Mouse (Mus musculus) adrenal gland (tissue): ENCODE measurements around the gene Ryr1.
"Not testable (repeated sequence)": the region's sequence is repeated elsewhere in the genome, so short reads cannot be mapped to it uniquely, and the experiment has no call there.

Source experiments
- intact Hi-C: fragments of 180-260 bp; cut with DNase I; formaldehyde crosslinking; loops from one replicate; pipeline ENCODE4 v1.15.1; 2025

The Ryr1 gene

GRCm38 (mm10) chr7:29146625-29147367 lies 21.8 kb upstream of the Ryr1 start:
- intact Hi-C loops, result no loop called here

DNA sequence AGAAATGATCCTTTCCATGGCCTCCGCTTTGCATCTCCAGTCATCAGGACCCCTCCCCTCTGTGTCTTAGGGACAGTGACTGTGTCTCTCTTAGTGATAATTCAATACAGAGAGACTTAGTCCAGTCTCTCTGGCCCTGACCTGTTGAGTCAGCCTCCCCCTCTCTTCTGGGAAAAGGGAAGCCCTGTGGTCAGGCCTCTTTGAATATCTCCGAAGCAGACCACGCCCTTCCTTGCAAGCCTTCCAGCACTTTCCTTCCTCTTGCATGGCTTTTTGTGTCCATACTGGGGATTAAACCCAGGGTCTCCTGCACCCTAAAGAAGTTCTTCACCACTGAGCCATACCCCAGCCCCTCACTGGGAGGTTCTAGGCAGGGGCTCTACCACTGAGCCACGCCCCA lies 19.0 kb upstream of the Ryr1 start:
- intact Hi-C loops, result no loop called here

DNA sequence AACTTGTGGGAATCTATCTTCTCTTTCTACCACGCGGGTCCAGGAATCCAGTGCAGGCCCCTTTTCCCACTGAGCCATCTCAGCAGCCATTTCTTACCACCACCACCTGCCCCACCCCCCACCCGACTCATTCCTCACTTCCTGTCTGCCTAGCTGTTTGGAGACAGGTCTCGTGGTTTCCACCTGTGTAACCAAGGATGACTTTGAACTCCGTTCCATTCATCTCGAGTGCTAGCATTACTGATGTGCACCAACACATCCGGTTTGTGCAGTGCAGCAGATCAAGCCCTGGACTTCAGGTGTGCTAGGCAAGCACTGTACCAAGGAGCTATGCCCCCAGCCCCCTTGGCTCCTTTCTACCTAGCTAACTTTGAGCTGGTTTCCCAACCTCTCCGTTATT lies 16.4 kb upstream of the Ryr1 start:
- intact Hi-C loops, result no loop called here

GRCm38 (mm10) chr7:29139237-29139636 lies 14.3 kb upstream of the Ryr1 start:
- intact Hi-C loops, result not testable (repeated sequence)

- intact Hi-C loops, result no loop called here
These were observed 12.4 kb upstream of the Ryr1 start for GRCm38 (mm10) chr7:29137429-29137828.

GRCm38 (mm10) chr7:29134693-29135386 lies 9.9 kb upstream of the Ryr1 start, which contains the start of gene Rasgrp4:
TSS of gene Rasgrp4 (plus strand) at chr7:29134851.
- intact Hi-C loops, result no loop called here

- intact Hi-C loops, result no loop called here
These were observed 9.3 kb upstream of the Ryr1 start for GRCm38 (mm10) chr7:29134230-29134629.

- intact Hi-C loops, result loop anchor here (5.0 kb wide), 3 partner anchors 39 to 169 kb away; no protein-coding TSS in a partner anchor
These were observed 3.7 kb upstream of the Ryr1 start for GRCm38 (mm10) chr7:29128725-29129124.

- intact Hi-C loops, result loop anchor here (5.0 kb wide), 3 partner anchors 41 to 171 kb away; no protein-coding TSS in a partner anchor
These were observed 1.4 kb upstream of the Ryr1 start for GRCm38 (mm10) chr7:29126173-29126915.

DNA sequence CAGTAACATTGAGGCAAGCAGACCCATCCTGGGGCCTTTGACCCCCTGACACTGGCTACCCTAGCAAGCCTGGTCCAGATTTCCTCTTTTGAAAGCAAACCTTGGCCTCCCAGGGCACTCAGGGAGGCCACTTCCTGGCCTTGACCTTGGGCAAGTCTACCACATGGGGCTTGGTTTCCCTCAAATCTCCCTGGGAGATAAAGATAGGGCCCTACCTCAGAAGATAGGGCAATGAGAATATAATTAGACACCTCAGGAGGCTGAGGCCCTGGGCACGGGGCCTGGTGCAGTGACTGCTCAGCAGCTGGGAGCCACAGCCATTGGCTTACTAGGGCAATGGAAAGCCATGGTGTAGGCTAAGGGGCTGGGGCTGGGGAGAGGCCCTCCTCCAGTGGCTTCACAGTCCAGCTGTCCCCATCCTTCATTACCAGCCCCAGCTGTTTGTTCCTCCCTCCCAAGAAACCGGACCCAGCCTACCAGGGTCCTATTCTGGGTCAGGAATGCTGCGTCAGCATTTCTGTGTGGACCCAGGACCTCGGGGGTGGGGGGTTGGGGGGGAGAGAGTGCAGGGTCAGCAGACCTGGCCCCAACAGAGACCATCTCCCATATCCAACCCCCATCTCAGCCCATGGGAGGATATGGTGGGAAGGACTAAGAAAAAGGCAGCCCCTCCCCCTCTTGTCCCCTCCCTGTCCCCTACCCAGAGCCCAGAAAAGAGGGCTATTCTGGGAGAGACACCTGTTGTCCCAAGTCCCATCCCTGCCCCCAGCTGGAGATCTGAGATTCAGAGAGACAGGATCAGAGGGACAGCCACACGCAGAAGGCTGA lies 1.2 kb downstream of the Ryr1 start:
- intact Hi-C loops, result no loop called here

DNA sequence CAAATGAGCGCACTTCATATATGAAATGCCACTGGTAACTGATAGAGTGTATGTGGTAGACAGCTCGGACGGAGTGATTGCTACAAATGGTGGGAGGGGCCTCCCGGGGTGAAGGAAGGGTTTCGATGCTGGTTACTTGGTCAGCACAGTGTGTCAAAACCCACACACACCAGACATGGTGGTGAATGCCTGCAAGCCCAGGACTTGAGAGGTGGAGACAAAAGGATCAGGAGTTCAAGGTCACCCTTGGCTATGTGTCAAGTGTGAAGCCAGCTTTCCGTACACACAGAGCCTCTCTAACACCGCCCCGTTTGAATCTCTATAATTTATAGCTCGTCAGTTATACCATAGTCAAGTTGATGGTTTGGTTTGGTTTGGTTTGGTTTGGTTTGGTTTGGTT lies 2.2 kb downstream of the Ryr1 start:
- intact Hi-C loops, result no loop called here

DNA sequence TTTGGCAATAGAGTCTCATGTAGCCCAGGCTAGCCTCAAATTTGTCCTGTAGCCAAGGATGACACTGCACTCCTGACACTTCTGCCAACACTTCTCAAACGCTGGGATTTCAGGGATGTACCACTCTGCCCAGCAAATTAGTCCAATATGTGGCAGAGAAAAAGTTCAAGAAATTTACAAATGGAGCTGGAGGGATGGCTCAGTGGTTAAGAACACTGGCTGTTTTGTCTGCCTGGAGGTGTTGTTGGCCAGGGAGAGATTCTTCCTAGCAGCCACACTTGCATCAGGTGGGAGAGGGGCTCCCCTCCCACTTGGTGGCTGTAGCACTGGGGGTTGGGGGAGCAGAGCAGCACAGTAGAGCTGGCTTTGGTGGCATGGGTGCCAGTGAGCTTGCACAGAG lies 5.5 kb downstream of the Ryr1 start:
- intact Hi-C loops, result no loop called here

GRCm38 (mm10) chr7:29118142-29118851 lies 6.7 kb downstream of the Ryr1 start:
- intact Hi-C loops, result no loop called here

- intact Hi-C loops, result no loop called here
These were observed 15.7 kb downstream of the Ryr1 start for GRCm38 (mm10) chr7:29108992-29109955.

DNA sequence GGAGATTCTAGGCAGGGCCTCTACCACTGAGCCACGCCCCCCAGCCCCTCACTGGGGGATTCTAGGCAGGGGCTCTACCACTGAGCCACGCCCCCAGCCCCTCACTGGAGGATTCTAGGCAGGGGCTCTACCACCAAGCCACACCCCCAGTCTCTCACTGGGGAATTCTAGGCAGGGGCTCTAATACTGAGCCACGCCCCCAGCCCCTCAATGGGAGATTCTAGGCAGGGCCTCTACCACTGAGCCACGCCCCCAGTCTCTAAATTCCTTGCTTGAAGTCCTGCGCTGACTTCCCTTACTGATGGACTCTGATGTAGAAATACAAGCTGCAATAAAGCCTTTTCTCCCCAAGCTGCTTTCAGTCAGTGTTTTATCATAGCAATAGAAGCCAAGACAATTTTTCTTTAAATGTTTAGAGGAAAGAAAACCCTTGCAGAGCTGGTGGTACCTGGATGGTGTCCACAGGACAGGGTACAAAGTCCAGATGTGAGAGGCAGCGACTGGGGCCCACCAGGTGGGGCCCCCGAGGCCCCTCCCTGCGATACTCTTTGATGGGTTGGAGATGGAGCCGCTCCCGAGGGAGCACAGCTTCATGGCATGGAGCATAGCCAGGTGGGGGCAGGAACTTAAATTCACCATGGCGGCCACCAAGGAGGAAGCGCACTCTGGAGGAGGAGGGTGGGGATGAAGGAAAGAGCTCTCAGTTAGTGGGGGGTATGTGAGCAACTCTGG lies 23.5 kb downstream of the Ryr1 start:
- intact Hi-C loops, result no loop called here

DNA sequence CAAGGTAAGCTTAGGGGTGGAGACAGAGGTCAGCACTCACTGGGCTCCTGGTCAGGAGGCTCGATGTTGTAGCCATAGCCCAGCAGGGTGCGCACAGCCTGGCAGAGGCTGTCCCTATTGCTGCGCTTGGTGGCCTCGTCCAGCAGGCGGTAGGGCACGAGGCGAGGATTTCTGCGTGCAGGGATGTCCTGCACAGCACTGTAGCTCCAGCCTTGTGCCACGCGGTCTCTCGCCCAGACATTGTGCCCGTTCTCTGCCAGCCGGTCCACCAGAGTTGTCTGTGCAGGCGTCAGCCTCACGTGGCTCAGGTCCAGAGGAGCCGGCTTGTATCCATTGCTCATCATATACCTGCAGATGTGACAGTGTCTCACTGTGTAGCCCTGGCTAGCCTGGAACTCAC lies 27.8 kb downstream of the Ryr1 start:
- intact Hi-C loops, result no loop called here

GRCm38 (mm10) chr7:29088817-29089216 lies 36.2 kb downstream of the Ryr1 start:
- intact Hi-C loops, result no loop called here

- intact Hi-C loops, result no loop called here
These were observed 38.1 kb downstream of the Ryr1 start for GRCm38 (mm10) chr7:29086902-29087301.

DNA sequence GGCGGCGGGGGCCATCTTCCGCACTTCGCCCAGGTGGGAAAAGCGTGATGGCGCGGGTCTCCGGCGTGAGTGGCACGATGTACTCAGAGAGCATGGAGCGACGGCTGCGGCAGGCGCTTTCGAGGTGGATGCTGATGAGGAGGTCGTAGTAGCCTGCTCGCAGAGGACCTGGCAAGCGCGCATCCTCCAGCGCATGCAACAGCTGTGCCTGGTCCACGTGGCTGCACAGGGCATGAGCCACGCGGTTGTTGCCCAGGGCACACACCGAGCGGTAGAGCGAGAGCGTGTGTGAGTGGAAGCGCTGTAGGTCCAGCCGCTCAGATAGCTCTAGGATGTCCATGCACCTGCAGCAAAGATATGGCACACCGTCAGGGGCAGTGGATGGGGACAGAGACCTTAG lies 39.0 kb downstream of the Ryr1 start:
- intact Hi-C loops, result no loop called here
